Mouse (Mus musculus): ENCODE measurements at regions not wholly inside any gene's neighbourhood (a gene's known extent, or its start where the extent isn't known, plus 50 kb on each side); places are given as distances from the start of the nearest gene placed in this dataset.

- peak; percentile 24 for DNase-seq (ENCODE audit: low spot score)
Observed at GRCm38 (mm10) chr13:42592945-42593344, 87.5 kb upstream of the Phactr1 start.

GRCm38 (mm10) chr13:42593488-42594170, 86.8 kb upstream of the Phactr1 start:
- no peak for DNase-seq (ENCODE audit: low spot score)

- DNase-seq (ENCODE audit: low spot score): no peak
Observed at GRCm38 (mm10) chr13:42595180-42595579, 85.2 kb upstream of the Phactr1 start.

GRCm38 (mm10) chr13:42597781-42598180, 82.6 kb upstream of the Phactr1 start:
- no peak for DNase-seq (ENCODE audit: low spot score)

- no peak for DNase-seq (ENCODE audit: low spot score)
Observed at GRCm38 (mm10) chr13:42603308-42603707, 77.1 kb upstream of the Phactr1 start.

- DNase-seq (ENCODE audit: low spot score): no peak
Observed at GRCm38 (mm10) chr13:42607735-42608134, 72.7 kb upstream of the Phactr1 start.

- DNase-seq (ENCODE audit: low spot score): no peak
Observed at GRCm38 (mm10) chr13:42608963-42609362, 71.5 kb upstream of the Phactr1 start.

- no peak for DNase-seq (ENCODE audit: low spot score)
Observed at GRCm38 (mm10) chr13:42613326-42613725, 67.1 kb upstream of the Phactr1 start.

- DNase-seq (ENCODE audit: low spot score): no peak
Observed at GRCm38 (mm10) chr13:42615826-42616225, 64.6 kb upstream of the Phactr1 start.

- no peak for DNase-seq (ENCODE audit: low spot score)
Observed at GRCm38 (mm10) chr13:42617225-42617624, 63.2 kb upstream of the Phactr1 start.

GRCm38 (mm10) chr13:42617844-42618243, 62.6 kb upstream of the Phactr1 start:
- peak; percentile 13 for DNase-seq (ENCODE audit: low spot score)

GRCm38 (mm10) chr13:42619555-42620280, 60.7 kb upstream of the Phactr1 start:
- DNase-seq (ENCODE audit: low spot score): no peak

GRCm38 (mm10) chr13:42623491-42623890, 56.9 kb upstream of the Phactr1 start:
- DNase-seq (ENCODE audit: low spot score): peak; percentile 13
